Mouse (Mus musculus): Measurements from ENCODE around the gene Trdn.

Gene Trdn

DNA sequence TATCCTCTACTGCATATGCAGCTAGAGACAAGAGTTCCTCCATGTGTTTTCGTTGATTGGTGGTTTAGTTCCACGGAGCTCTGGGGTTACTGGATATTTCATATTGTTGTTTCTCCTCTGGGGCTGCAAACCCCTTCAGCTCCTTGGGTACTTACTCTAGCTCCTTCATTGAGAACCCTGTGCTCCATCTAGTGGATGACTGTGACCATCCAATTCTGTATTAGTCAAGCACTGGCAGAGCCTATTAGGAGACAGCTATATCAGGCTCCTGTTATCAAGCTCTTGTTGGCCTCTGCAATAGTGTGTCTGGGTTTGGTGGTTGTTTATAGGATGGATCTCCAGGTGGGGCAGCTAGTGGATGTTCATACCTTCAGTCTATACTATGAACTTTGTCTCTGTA is 290.2 kb downstream of the Trdn start:
- DNase-seq (ENCODE audit: low spot score in 2 of 2) = no peak

DNA sequence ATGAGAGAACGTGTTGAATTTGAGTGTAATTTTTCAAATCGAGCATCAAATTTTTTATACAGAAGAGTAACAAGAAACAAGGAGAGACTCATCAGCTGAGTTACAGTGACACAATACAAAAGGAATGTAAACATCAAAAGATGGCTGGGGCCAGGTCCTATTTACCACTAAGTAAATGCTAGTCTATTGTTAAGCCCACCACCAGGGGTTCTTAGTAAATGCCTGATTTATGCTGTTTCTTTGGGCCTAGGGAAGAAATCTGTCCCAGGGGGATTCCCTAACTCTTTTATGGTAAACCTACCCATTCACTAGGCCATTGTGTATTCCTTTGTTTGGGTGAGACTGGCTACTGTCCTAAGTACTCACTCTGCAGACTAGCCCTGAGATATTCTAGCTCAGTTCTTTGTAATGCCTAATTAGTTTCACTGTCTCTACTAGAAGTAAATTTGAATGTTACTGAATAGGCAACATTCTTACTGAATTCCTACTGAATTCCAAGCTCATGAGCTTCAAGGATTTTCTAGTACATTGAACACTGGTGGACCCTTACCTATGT is 295.2 kb downstream of the Trdn start:
- DNase-seq (ENCODE audit: low spot score in 2 of 2) = no peak
